Mouse (Mus musculus) CH12.LX (cell line): Measurements from ENCODE around the gene Rfxank. TPM values are rescaled to one million over a fixed set of nuclear protein-coding genes. Genes with fewer than 3 reads are reported as not detected.

Experiments used
- DNase-seq: peaks from one replicate; pipeline ENCODE4 v3.0.0-alpha.2; 2013; ENCODE audit errors: extremely low read depth
- H3K27ac ChIP-seq: 2 replicates; pipeline ENCODE4 v1.5.1; 2012; ENCODE audit warnings: low read depth, mild to moderate bottlenecking, control low read depth, moderate library complexity; ENCODE audit not compliant: insufficient read depth
- H3K27me3 ChIP-seq: replicated peaks from 2 replicates; pipeline ENCODE3; 2012; ENCODE audit warnings: inconsistent platforms
- H3K36me3 ChIP-seq, 2 experiments: replicated peaks in 1 of 2; 2 replicates each; pipeline versions ENCODE3 to v1.6.1; 2012; ENCODE audit warnings: inconsistent platforms in 1 of 2, low read length in 1 of 2, mild to moderate bottlenecking in 1 of 2, mixed read lengths in 1 of 2, moderate library complexity in 1 of 2; ENCODE audit not compliant: control insufficient read depth in 1 of 2, insufficient read depth in 1 of 2
- H3K4me1 ChIP-seq, 2 experiments: 2 replicates each; pipeline ENCODE4 v1.6.1; 2012; ENCODE audit warnings: inconsistent platforms in 1 of 2, moderate library complexity in 1 of 2; ENCODE audit not compliant: insufficient read depth in 2 of 2, control insufficient read depth in 1 of 2
- H3K4me2 ChIP-seq: 2 replicates; pipeline ENCODE4 v1.6.1; 2012; ENCODE audit warnings: low read depth, mild to moderate bottlenecking, control low read depth; ENCODE audit not compliant: poor library complexity, insufficient read depth, severe bottlenecking
- H3K4me3 ChIP-seq, 3 experiments: fragments of 150-350 bp in 1 of 3; sonication (generic) in 1 of 3; replicated peaks in 1 of 3; 2 replicates each; pipeline versions ENCODE3 to v1.5.1; 2011 to 2012; ENCODE audit warnings: low read depth in 2 of 3, low read length in 2 of 3, mild to moderate bottlenecking in 2 of 3, moderate library complexity in 2 of 3, control low read depth in 1 of 3, improper control_type of control experiment in 1 of 3, inconsistent platforms in 1 of 3, mixed read lengths in 1 of 3; ENCODE audit not compliant: poor library complexity in 1 of 3
- H3K79me2 ChIP-seq: replicated peaks from 2 replicates; pipeline ENCODE4 v1.6.1; 2012; ENCODE audit warnings: mild to moderate bottlenecking, moderate library complexity; ENCODE audit not compliant: control insufficient read depth, poor library complexity, insufficient read depth, severe bottlenecking; ENCODE audit errors: extremely low read depth
- H3K9ac ChIP-seq: 2 replicates; pipeline ENCODE4 v1.6.1; 2012; ENCODE audit warnings: low read depth, mild to moderate bottlenecking, control low read depth, moderate library complexity; ENCODE audit not compliant: insufficient read depth
- H3K9me3 ChIP-seq: replicated peaks from 2 replicates; pipeline ENCODE3; 2012; ENCODE audit warnings: low read length, inconsistent platforms, mixed read lengths
- CHD1 ChIP-seq: IDR thresholded peaks from 2 replicates; pipeline ENCODE4 v1.6.1; 2012; ENCODE audit warnings: low read depth, low read length, improper control_type of control experiment, inconsistent platforms
- CTCF ChIP-seq, 2 experiments: IDR thresholded peaks in 1 of 2; conservative IDR thresholded peaks in 1 of 2; 2 replicates each; pipeline ENCODE4 v1.5.1; 2011 to 2012; ENCODE audit warnings: low read depth in 2 of 2, low read length in 2 of 2, improper control_type of control experiment in 1 of 2, inconsistent platforms in 1 of 2, mild to moderate bottlenecking in 1 of 2, moderate library complexity in 1 of 2
- E2F4 ChIP-seq: IDR thresholded peaks from 2 replicates; pipeline ENCODE4 v1.6.1; 2011; ENCODE audit warnings: low read depth, low read length, improper control_type of control experiment; ENCODE audit not compliant: insufficient replicate concordance
- GABPA ChIP-seq: IDR thresholded peaks from 2 replicates; pipeline ENCODE4 v1.6.1; 2012; ENCODE audit warnings: low read depth, low read length, improper control_type of control experiment, inconsistent platforms; ENCODE audit not compliant: insufficient replicate concordance
- IRF4 ChIP-seq: IDR thresholded peaks from 2 replicates; pipeline ENCODE4 v1.6.1; 2014; ENCODE audit warnings: low read depth, mild to moderate bottlenecking, inconsistent platforms, low read length, improper control_type of control experiment
- JUND ChIP-seq: conservative IDR thresholded peaks from 2 replicates; pipeline ENCODE4 v1.6.1; 2011; ENCODE audit warnings: low read depth, low read length, improper control_type of control experiment
- MAX ChIP-seq: IDR thresholded peaks from 2 replicates; pipeline ENCODE4 v1.6.1; 2011; ENCODE audit warnings: low read length, improper control_type of control experiment
- NRF1 ChIP-seq: IDR thresholded peaks from 2 replicates; pipeline ENCODE4 v1.6.1; 2014; ENCODE audit warnings: low read depth, mild to moderate bottlenecking, inconsistent platforms, low read length, improper control_type of control experiment, moderate library complexity
- POLR2A ChIP-seq: IDR thresholded peaks from 2 replicates; pipeline ENCODE4 v1.6.1; 2011; ENCODE audit warnings: low read depth, mild to moderate bottlenecking, improper control_type of control experiment, low read length
- RAD21 ChIP-seq: IDR thresholded peaks from 2 replicates; pipeline ENCODE4 v1.6.1; 2011; ENCODE audit warnings: low read depth, mild to moderate bottlenecking, low read length, improper control_type of control experiment, moderate library complexity
- SIN3A ChIP-seq: IDR thresholded peaks from 2 replicates; pipeline ENCODE4 v1.6.1; 2012; ENCODE audit warnings: low read length, improper control_type of control experiment, inconsistent platforms
- SMC3 ChIP-seq: IDR thresholded peaks from 2 replicates; pipeline ENCODE4 v1.6.1; 2011; ENCODE audit warnings: low read depth, low read length, improper control_type of control experiment
- TBP ChIP-seq: conservative IDR thresholded peaks from 2 replicates; pipeline ENCODE4 v1.6.1; 2011; ENCODE audit warnings: low read depth, low read length, improper control_type of control experiment
- UBTF ChIP-seq: IDR thresholded peaks from 2 replicates; pipeline ENCODE4 v1.6.1; 2012; ENCODE audit warnings: low read depth, mild to moderate bottlenecking, inconsistent platforms, low read length, improper control_type of control experiment, moderate library complexity
- ZMIZ1 ChIP-seq: IDR thresholded peaks from 2 replicates; pipeline ENCODE4 v1.6.1; 2012; ENCODE audit warnings: low read depth, mild to moderate bottlenecking, inconsistent platforms, low read length, improper control_type of control experiment
- dilution Hi-C: fragments of 300-500 bp; cut with MboI; formaldehyde crosslinking; loops from 2 replicates; pipeline ENCODE4 v1.14.3; 2020; ENCODE audit warnings: low sequenced_read_pairs; ENCODE audit not compliant: extremely low pct_unique_long_range_greater_than_20kb, extremely low pct_ligation_motif_present
- in situ Hi-C: fragments of 300-500 bp; cut with MboI; formaldehyde crosslinking; loops from 3 replicates; pipeline ENCODE4 v1.14.3; 2019; ENCODE audit warnings: low sequenced_read_pairs, low pct_ligation_motif_present, low pct_unique_long_range_greater_than_20kb, mixed read lengths
- polyA plus RNA-seq: library from polyadenylated mRNA; unstranded; fragments of >175 nt; gene quantifications from 2 replicates; pipeline ENCODE4 v1.2.1, GENCODE M21; 2012; ENCODE audit warnings: low read depth; ENCODE audit not compliant: insufficient read length
- total RNA-seq, 2 experiments: library from RNA; depleted of rRNA; stranded (reverse); fragments of 300-350 nt in 1 of 2; fragments of >200 nt in 1 of 2; gene quantifications; 2 replicates each; pipeline ENCODE4 v1.2.3; 2012 to 2014

Gene Rfxank
- total and polyA plus RNA-seq, 3 experiments, result 12.3 to 17.2 (median 13.4) TPM

GRCm38 (mm10) chr8:70181903-70182252, 42.9 kb upstream of the Rfxank start:
- Histone ChIP-seq H3K4me1 (no peaks in the 10 kb centered on the region), H3K9me3 (no peaks in the 10 kb centered on the region), H3K27me3 (no peaks in the 10 kb centered on the region), H3K36me3 (peaks cover 52 to 84% of the 10 kb centered on the region in 2 experiments)
- in situ Hi-C loops, result no loop called here
- dilution Hi-C loops, result no loop called here
- TF ChIP-seq SIN3A (no peak), UBTF (no peak), TBP (no peak), NRF1 (no peak), IRF4 (no peak), E2F4 (no peak)
- TF ChIP-seq, all 38 proteins: peak for 0
- no peak for DNase-seq
- Histone ChIP-seq H3K9ac (no peak overlapping the region), H3K4me3 (no peak overlapping the region), H3K27ac (no peak overlapping the region), H3K79me2 (no peaks in the 10 kb centered on the region), H3K4me2 (no peak overlapping the region)

- Histone ChIP-seq H3K4me1 (no peaks in the 10 kb centered on the region), H3K79me2 (no peaks in the 10 kb centered on the region), H3K9me3 (no peaks in the 10 kb centered on the region), H3K36me3 (peaks cover 56 to 84% of the 10 kb centered on the region in 2 experiments), H3K27ac (no peak overlapping the region), H3K9ac (no peak overlapping the region), H3K4me2 (no peak overlapping the region), H3K4me3 (no peak overlapping the region), H3K27me3 (no peaks in the 10 kb centered on the region)
- DNase-seq, result no peak
- in situ Hi-C loops, result no loop called here
- dilution Hi-C loops, result no loop called here
- no peak for TF ChIP-seq ZMIZ1
- no peak for TF ChIP-seq MAX
- no peak for TF ChIP-seq SMC3
- no peak for TF ChIP-seq JUND
- TF ChIP-seq CHD1, result no peak
Measured at GRCm38 (mm10) chr8:70181212-70181902, 42.4 kb upstream of the Rfxank start.

- no peaks in the 10 kb centered on the region for H3K9me3 ChIP-seq
- in situ Hi-C loops, result no loop called here
- dilution Hi-C loops, result no loop called here
Measured at GRCm38 (mm10) chr8:70179082-70179481, 40.1 kb upstream of the Rfxank start.

More at GRCm38 (mm10) chr8:70179082-70179481, 40.1 kb upstream of the Rfxank start:
- no peaks in the 10 kb centered on the region for H3K27me3 ChIP-seq
- DNase-seq, result no peak
- H3K4me3 ChIP-seq, result no peak overlapping the region
- no peak overlapping the region for H3K4me2 ChIP-seq
- peaks cover 56 to 77% of the 10 kb centered on the region in 2 experiments for H3K36me3 ChIP-seq
- no peak overlapping the region for H3K9ac ChIP-seq
- no peak overlapping the region for H3K27ac ChIP-seq
- H3K4me1 ChIP-seq, result peaks cover 5 to 16% of the 10 kb centered on the region in 2 experiments; a peak in 3 of 4 replicates
- no peaks in the 10 kb centered on the region; the same call in 1 of the 2 replicates for H3K79me2 ChIP-seq
- no peak for TF ChIP-seq GABPA
- TF ChIP-seq SMC3, result peak; percentile 36
- TF ChIP-seq RAD21, result peak; percentile 40
- TF ChIP-seq POLR2A, result no peak
- peak in 1 of 2 experiments; percentile 53; a peak in 2 of 4 replicates for TF ChIP-seq CTCF (conservative IDR thresholded peaks at IDR 0.05 in 1 of 2, IDR thresholded peaks at IDR 0.05 in 1 of 2; ENCODE audit: low read depth in 2 of 2, low read length in 2 of 2)
